Mouse (Mus musculus) left cerebral cortex, postnatal 14 days (tissue): ENCODE measurements at regions not wholly inside any gene's neighbourhood (a gene's known extent, or its start where the extent isn't known, plus 50 kb on each side); places are given as distances from the start of the nearest gene placed in this dataset.

Experiments
- DNase-seq, 2 experiments: peaks; one replicate each; pipeline ENCODE4 v3.0.0; 2021 to 2022; ENCODE audit warnings: low spot score in 2 of 2, mixed read lengths in 1 of 2
- intact Hi-C: fragments of 180-260 bp; cut with DNase I; formaldehyde crosslinking; loops from one replicate; pipeline ENCODE4 v1.15.1; 2025

DNA sequence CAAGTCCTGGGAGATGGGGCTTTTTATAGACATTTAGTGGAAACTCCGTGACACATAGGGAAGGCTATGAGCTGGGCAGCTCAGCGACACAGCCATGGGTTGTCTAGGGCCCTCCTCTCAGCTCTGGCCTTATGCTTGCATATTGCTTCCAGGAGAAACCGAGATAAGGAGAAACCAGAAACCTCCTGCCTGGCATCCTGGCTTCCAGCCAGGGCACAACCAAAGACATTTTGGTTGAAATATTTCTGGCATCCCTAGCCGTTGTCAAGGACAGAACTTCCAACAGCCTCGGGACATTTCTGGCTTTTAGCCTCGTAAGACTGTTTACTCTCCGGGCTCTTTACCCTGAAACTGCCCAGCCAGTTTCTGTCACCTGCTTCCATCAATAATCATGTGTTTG is 99.9 kb upstream of the Ankrd55 start:
- intact Hi-C loops, result loop anchor here (5.0 kb wide), 1 partner anchor 286 kb away; no protein-coding TSS in a partner anchor
- DNase-seq, result no peak

DNA sequence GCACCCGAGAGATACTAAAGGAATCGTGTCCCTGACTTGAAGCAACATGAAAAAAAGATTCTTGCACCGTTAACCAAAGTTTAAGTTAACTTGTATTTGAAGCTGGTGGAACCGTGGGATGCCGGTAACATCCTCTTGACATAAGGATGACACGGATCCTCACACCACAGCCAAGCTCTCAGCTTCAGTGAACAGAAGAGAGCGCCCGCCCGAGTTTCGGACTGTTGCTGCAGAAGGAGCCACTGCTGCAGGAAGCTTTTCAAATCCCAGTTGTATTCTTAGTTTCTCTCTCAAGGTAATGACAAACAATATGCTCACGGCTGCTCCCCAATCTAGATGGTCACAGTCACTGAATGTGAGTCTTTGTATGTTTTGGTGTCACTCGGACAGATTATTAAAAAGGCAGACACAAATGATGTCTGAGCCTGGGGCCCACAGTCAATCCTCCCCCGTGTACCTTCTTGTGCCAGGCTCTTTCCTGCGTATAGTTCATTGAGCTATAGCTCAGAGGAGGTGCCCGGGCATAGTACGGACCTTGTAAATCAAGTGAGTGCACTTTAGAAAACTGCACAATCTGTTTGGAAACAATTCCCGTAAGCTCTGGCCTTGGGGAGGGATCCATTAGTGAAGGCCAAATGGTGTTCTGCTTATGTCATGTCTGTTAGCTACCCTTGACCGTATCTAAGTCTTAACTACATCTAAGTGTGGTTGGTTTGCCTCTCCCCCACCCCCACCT is 99.3 kb upstream of the Ankrd55 start:
- DNase-seq, result no peak
- intact Hi-C loops, result loop anchor here (5.0 kb wide), 1 partner anchor 287 kb away; no protein-coding TSS in a partner anchor

DNA sequence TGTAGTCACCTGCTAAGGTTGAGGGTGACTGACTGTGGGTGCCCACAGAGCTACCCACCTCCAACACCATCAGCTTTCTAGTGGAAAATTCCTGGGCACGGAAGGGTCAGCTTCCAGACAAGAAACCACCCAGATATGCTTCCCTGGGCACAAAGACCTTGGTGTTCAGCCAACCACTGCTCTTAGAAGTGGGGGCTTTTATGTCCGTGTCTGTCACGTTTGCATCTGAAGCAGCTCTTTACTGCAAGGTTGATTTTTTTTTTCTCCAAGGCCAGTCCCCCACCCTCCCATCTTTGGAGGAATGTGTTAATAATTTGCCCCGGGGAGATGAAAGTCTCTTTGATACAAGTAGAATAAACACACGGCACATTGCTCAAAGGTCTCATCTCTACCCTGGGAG is 98.6 kb upstream of the Ankrd55 start:
- no peak for DNase-seq
- intact Hi-C loops, result loop anchor here (5.0 kb wide), 1 partner anchor 287 kb away; no protein-coding TSS in a partner anchor

DNA sequence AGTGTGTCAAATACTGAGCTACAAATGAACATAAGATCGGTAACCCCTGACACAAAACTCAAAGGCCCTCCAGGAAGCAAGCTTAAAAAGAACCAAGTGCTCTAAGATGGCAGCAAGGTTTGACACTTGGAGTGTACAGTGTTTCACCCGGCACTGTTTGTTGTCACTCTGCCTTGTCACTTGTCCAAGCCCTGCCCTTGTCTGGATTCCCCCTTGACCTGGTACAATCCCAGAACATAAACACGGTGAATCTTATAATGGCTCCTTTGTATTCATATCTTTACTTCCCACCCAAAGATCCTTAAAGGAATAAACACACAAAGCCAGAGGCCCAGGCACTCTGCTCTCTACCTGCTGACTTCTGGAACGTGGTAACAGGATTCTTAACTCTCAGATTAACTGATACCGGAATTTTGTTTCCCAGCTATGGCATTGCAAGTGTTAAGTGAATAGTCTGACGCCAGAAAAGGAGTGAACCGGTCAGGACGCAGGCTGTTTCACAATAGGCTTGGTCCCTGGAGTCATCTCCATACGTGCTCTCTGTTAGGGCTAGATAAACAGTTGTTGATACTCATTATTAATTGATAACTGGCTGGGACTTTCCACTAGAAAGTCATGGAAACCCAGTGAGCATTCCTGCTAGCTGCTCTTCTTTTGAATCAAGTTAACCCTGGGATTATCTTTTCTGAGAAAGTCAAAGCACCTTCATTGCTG is 95.9 kb upstream of the Ankrd55 start:
- intact Hi-C loops, result no loop called here
- DNase-seq, result no peak

DNA sequence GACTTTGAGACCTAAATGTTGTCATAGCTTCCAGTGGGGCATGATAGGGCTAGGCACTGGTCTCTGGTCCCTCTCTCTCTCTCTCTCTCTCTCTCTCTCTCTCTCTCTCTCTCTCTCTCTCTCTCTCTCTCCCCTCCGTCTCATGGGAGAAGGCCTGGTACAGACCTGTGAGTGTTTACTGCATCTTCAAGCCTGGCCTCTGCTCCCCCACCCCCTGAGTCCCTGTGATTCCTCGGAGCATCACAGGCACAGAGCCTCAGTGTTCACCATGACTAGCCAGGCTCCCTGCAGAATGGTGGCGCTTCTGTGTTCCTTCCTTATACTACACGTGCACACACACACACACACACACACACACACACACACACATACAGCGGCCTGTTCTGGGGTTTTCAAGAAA is 94.6 kb upstream of the Ankrd55 start:
- no peak for DNase-seq
- intact Hi-C loops, result no loop called here

DNA sequence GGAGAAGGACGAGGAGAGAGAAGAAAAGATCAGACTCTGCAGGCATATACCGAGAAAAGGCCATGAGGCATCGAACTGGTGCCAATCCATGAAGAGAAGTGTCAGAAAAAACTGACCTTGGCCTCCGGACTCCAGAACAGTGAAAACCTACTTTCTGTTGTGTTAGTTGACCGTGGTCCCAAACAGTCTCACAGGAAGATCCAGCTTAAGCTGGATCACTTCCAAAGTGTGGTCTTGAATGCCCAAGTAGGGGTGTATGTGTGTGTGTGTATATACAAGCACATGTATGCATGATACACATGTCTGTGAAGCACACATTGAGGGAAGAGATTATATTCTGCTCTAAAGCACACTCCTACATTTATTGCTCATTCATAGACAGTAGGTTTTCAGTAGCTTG is 93.3 kb upstream of the Ankrd55 start:
- no peak for DNase-seq
- intact Hi-C loops, result no loop called here

DNA sequence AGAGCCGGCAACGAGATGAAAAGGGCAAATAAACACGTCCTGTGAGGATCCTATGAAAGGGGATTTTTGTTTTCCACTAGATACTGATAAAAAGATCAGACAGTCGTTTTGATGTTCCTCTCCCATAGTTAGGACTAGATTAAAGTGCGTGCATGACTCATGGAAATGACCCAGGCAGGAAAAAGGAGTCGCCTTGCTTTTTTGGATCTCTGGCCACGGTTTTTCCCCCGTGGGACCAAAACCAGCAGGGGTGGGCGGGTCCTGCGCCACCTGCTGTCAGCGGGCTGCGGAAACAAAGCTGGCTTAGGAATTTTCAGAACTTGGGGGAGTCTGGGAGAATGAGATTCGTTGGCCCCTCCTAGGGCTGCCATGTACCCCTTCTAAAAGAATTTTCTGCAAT is 91.5 kb upstream of the Ankrd55 start:
- intact Hi-C loops, result no loop called here
- DNase-seq, result no peak

DNA sequence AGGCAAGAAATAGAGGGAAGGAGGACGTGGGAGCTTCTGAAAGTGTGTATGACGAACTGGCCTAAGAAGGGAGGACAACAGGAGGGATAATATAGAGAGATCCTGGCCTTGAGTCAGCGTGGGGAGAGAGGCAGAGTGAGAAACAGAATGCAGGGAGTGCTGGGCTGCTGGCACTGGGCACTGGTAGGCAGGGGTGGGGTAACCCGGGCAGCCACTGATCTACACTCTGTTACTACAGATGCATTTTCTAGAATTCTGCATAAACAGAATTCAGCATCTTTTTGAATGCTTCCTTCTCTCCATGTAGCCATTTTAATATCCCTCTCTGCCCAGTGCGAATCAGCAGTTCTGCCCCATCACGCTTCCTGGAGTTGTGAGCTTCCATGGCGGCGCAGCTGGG is 84.5 kb upstream of the Ankrd55 start:
- no peak for DNase-seq
- intact Hi-C loops, result no loop called here

DNA sequence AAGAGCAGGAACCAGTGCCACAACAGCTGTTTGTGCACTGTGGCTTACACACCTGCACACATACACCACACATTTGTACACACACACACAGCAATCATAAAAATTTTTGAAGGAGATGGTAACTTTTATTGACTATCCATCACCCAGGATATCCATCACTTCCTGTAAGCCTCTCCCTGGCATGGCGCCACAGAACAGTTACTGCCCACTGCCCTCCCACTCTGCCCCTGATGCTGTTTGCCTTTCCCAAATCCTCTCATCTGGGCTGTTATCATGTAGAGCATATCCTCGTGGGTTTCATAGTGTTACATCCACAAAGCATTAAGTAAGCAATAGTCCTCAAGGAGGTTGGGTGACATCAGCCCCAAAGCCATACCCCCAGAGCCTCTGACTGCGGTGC is 84.0 kb upstream of the Ankrd55 start:
- intact Hi-C loops, result no loop called here

DNA sequence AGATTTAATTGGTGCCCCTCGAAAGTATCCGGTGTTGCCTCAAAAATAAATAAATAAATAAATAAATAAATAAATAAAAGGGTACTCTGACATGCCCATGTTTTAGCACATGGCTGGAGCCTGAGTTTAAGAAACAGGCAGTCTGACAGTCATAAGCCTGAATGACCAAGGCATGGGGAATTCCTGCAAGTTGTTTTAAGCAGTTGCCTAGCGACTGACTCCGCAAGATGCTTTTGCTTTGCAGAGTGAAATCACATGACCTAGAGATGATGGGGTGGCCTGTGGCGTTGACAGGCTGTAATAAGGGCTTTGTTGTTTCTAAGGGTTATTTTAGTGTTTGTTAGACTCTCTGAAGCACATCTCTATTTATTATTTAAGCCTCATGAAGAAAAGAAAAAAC is 83.4 kb upstream of the Ankrd55 start:
- intact Hi-C loops, result no loop called here

More for the DNA sequence above, 84.0 kb upstream of the Ankrd55 start:
- no peak for DNase-seq

DNA sequence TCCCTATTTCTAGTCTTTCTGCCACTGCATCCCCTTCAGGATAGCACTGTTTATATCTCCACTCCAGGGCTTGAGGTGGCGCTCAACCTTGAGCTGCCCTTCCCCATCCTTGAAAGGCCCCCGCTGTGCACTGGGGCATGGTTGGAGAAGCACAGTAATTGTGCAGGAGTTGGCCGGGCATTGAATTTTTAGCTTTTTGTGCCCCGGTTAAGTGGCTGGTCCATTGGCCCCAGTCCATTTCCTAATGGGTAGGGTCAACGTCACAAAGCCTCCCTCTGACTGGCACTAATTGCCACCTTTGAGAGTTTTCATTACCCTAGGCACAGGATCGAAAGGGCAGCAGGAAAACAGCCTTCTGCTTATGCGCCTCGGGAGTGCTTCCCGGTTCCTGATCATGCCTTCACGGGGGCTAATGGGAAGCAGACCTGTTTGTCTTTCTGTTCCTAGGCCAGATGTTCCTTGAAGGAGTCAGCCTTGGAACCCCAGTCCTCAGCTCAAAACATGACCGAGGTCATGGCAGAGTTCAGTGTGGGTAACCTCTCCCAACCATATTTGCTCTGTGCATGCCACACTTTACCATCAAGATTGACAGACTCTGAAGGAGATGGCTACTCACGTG is 80.5 kb upstream of the Ankrd55 start:
- intact Hi-C loops, result no loop called here
- no peak for DNase-seq

More for the DNA sequence above, 83.4 kb upstream of the Ankrd55 start:
- DNase-seq, result no peak

DNA sequence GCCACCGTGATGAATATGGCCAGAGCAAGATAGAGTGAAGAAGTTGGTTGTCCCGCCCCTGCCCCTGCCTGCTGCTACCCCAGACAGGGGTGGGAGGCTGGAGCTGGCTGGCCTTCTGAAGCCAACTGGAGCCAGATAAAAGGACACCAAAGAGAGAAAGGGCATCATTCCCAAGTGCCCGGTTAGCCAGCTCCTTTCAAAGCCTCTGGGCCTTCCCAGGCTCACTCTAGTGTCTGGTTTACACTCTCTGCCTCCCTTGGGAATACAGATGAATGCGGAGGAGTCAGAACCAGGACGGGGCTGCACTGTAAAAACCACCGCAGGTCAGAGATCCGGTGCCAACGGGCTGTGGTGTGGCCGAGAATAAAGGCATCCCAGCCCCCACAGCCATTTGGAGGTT is 76.4 kb upstream of the Ankrd55 start:
- intact Hi-C loops, result no loop called here
- DNase-seq, result no peak

DNA sequence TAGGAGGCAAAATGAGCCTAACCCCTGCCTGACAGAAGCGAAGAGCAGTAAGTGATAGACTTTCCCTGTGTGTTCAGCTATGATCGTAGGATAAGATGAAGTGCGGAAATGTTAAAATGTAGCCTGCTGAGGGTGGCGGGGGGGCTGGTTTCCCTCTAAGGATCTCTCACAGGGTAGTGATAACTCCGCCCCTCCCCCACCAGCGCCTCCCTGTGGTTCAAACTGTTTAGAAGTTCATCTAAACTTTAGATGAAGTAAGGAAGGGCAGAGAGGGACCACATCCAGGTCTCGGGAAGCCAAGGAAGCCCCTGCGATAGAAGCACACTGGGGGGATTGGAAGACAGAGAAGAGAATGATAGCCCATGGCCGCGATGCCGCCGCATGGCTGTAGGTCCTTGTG is 75.9 kb upstream of the Ankrd55 start:
- intact Hi-C loops, result no loop called here
- DNase-seq, result no peak

DNA sequence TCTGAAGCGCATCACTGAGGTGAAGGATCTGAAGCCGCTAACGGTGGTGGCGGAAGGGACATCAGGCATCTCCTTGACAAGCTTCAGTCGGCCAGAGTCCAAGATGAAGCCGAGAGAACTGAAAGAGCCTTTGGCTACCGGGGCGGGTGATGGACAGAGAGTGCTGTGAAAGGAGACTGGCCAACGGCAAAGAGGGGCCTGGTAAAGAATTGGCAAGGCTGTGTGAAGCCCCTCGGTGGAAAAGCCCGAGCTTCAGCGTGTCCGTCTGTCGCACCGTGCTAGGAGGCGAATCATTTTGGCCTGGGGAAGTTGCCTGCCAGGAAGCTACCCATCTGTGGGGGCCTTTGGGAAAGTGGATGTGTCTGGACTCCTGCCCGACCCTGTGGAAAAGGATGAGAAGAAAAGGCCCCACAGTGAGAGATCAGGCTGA is 74.6 kb upstream of the Ankrd55 start:
- no peak for DNase-seq
- intact Hi-C loops, result no loop called here

DNA sequence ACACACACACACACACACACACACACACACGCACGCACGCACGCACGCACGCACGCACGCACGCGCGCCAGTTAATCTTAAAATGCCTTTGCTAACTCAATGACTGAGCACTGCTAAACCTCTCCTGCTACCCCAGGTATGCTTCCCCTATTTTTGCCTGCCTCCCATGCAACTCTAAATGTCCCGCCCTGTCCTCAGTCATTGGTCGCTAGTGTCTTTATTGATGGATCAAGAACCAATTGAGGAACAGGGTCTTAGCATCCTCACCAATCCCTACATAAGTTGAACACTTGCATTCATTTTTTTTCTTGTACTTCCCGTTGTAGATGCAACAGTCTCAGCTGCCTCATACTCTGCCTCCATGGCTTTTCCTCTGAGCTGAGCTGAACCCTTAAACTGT is 72.2 kb upstream of the Ankrd55 start:
- intact Hi-C loops, result no loop called here
- no peak for DNase-seq

DNA sequence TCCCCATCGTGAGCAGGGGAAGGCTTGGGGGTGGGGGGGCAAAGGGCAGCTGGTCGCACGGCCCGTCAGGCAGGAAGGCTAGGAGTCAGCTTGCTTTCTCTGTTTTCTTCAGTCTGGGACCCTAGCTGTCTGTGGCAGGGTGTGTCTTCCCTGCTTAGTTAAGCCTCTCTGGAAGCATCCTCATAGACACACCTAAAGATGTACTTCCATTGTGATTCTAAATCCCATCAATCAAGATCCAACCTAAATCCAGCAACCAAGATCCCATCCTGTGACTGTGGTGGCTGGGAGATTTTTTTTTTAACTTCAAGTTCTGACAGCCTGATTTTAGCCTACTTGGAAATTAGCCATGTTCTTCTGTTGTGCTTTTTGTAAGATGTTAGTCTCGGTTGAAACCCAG is 69.9 kb upstream of the Ankrd55 start:
- no peak for DNase-seq
- intact Hi-C loops, result no loop called here

DNA sequence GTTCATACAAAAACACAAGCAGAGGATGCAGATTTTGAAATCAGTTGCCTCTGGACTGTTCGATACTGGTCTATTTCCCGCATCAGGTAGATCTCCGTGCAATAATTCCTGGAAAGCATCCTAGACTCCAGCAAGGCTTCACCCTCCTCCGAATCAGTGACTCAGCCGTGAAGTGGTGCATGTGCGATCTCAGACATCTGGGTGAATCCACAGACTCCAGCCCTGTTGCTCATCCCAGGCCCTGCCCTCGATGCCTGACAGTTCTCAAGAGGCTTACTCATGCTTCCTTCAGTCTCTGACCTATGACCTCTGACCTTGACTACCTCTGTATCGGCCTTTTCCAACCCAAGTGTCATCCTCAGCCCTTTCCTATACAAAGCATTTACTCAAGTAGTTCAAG is 68.1 kb upstream of the Ankrd55 start:
- no peak for DNase-seq
- intact Hi-C loops, result no loop called here

DNA sequence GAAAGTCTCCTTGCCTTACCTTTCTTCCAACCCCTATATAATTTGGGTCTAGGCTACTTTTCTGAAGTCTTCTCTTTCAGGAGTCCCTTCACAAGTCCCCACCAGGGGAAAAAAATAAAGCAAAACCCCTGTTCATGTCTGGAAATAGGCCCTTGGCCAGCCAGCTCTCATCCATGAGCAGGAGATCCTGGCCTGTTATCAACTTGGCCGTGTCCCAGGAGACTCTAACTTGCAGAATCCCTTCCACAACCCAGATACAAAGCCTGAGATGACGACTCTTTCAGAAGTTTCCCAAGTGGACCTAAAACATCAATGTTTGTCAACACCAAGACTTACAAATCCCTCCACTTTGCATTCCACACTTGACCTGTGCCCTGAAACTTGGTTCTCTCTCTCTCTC is 64.6 kb upstream of the Ankrd55 start:
- no peak for DNase-seq
- intact Hi-C loops, result no loop called here

DNA sequence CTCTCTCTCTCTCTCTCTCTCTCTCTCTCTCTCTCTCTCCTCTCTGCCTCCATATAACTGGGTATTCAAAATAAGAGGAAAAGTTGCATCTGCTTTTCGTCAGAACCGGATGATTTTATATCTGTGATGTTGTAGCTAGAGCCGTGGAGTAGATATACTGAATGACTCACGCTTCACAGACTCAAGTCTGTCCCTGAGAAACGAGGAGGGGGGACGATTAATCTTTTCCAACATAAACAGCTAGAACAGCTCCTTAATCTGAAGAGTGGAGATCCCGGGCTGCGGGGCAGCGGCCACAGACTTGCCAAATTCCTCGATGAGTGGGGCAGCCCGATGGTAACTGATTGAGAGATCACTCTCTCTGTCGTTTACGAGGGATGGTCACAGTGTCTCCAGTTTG is 60.5 kb upstream of the Ankrd55 start:
- DNase-seq, result no peak
- intact Hi-C loops, result no loop called here

DNA sequence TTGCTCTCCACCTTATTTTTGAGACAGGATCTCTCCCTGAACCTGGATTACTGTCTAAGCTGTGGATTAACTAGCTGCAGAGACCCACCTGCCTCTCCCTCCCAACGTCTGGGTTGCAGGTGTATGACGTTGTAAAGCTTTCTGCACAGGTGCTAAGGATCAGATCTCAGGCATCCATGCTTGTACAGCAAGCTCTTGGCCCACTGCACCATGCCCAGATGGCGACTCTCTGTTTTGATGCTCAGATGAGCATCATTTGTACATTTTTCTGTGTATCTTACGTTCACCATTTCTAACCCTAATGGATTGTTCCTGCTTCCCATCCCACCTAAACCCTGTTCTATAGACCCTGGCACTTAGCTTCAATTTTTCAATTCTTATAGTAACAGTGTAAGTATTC is 59.4 kb upstream of the Ankrd55 start:
- intact Hi-C loops, result no loop called here
- no peak for DNase-seq

DNA sequence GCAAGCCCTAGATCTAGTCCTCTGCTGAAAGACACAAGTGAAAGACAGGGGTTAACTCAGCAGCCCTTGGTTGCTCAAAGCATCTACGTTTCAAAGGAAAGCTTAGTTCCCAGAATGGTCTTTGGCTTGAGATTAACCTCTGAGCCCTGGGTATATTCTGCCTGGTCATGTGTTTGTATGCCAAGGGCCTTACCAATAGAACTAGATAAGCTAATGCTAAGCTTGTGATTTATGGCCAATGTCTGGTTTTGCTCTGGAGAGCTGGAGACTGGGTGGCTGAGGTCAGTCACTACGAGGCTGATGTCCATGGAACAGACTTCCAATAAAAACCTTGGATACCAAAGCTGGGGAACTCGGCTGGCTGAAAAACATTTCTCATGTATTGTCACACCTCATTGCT is 58.1 kb upstream of the Ankrd55 start:
- no peak for DNase-seq
- intact Hi-C loops, result no loop called here
